Mouse (Mus musculus): ENCODE measurements around the gene 3110009E18Rik.

- TF ChIP-seq CTCF (IDR thresholded peaks at IDR 0.05; ENCODE audit: low read depth), result peak; percentile 95
- TF ChIP-seq EP300 (IDR thresholded peaks at IDR 0.05; ENCODE audit: low read depth), result no peak
Observed at GRCm38 (mm10) chr1:120197189-120197588, 76.2 kb downstream of the 3110009E18Rik start.
